ENCODE assay signal across 8 mouse cellular contexts in genomic region chr4:124703406-124703805, GRCm38 (mm10). TPM values are rescaled to one million over a fixed set of nuclear protein-coding genes. Genes with fewer than 3 reads are reported as not detected.
DNase-seq lines count a peak whose midpoint lies in the region; ATAC-seq and TF ChIP-seq lines count a peak whose summit lies in the region.

No protein-coding gene starts in this region.

- TF ChIP-seq POLR2A in lung, adult 2 months (IDR thresholded peaks at IDR 0.05; ENCODE audit: borderline replicate concordance, extremely low read depth, low read depth, low read length): no peak

- 28% methylated on average over 2 of the region's 2 CpGs for WGBS in lung, embryonic 16.5 days
- WGBS in lung, adult 2 months: 29% methylated on average over 2 of the region's 2 CpGs
- WGBS in embryonic facial prominence, embryonic 11.5 days: 23% methylated on average over 2 of the region's 2 CpGs

- H3K36me3 ChIP-seq in lung, embryonic 16.5 days (ENCODE audit: control insufficient read depth, insufficient read depth, low read length): no peaks in the 10 kb centered on the region; the same call in 1 of the 2 replicates
- H3K36me3 ChIP-seq in embryonic facial prominence, embryonic 11.5 days (replicated peaks; ENCODE audit: control insufficient read depth, insufficient read depth, low read depth, low read length): peaks cover 6% of the 10 kb centered on the region

- 0 out of 2 replicates have a peak, but pooled peaks cover 3% of the 10 kb centered on the region for H3K27me3 ChIP-seq in lung, embryonic 16.5 days (ENCODE audit: control insufficient read depth, insufficient read depth, low read depth, low read length)
- no peaks in the 10 kb centered on the region for H3K27me3 ChIP-seq in embryonic facial prominence, embryonic 11.5 days (ENCODE audit: control insufficient read depth, insufficient read depth, low read length)

- H3K4me2 ChIP-seq in lung, embryonic 16.5 days (ENCODE audit: low read depth, low read length): peak overlapping the region; percentile 35; the same call in 1 of the 2 replicates
- peak overlapping the region; percentile 21 for H3K4me2 ChIP-seq in embryonic facial prominence, embryonic 11.5 days (ENCODE audit: low read depth, low read length)

- H3K9ac ChIP-seq in lung, embryonic 16.5 days (ENCODE audit: low read length): peak overlapping the region; percentile 5; the same call in 1 of the 2 replicates
- H3K9ac ChIP-seq in embryonic facial prominence, embryonic 11.5 days (replicated peaks; ENCODE audit: low read length): peak overlapping the region; percentile 55

- peaks cover 41% of the 10 kb centered on the region for H3K4me1 ChIP-seq in lung, embryonic 16.5 days (replicated peaks; ENCODE audit: control insufficient read depth, insufficient read depth, low read length)
- H3K4me1 ChIP-seq in lung, adult 2 months (ENCODE audit: control insufficient read depth, insufficient read depth, low read length): peaks cover 27% of the 10 kb centered on the region
- H3K4me1 ChIP-seq in embryonic facial prominence, embryonic 11.5 days (ENCODE audit: control insufficient read depth, insufficient read depth, low read length): peaks cover 25% of the 10 kb centered on the region

- ATAC-seq in lung, embryonic 16.5 days (ENCODE audit: low read depth): no peak
- ATAC-seq in embryonic facial prominence, embryonic 11.5 days (replicated peaks; ENCODE audit: insufficient number of reproducible peaks, low FRiP score, low TSS enrichment, low read depth): no peak
- 0 out of 2 replicates have a peak, but pooled peaks have one; percentile 13 for ATAC-seq in megakaryocyte progenitor cell, adult 5-6 weeks (replicated peaks; ENCODE audit: poor library complexity)

- peak overlapping the region; percentile 94 for H3K27ac ChIP-seq in lung, embryonic 16.5 days (ENCODE audit: low read length)
- H3K27ac ChIP-seq in embryonic facial prominence, embryonic 11.5 days (replicated peaks; ENCODE audit: low read depth, low read length): peak overlapping the region; percentile 92

- TF ChIP-seq CTCF in lung, adult 2 months (IDR thresholded peaks at IDR 0.05; ENCODE audit: insufficient read depth, low read length): no peak

- 0 out of 2 replicates have a peak overlapping the region, but pooled peaks have one; percentile 7 for H3K4me3 ChIP-seq in lung, embryonic 16.5 days (ENCODE audit: low read length)
- H3K4me3 ChIP-seq in lung, adult 2 months (replicated peaks; ENCODE audit: extremely low read depth, low read depth, low read length): no peak overlapping the region
- no peak overlapping the region for H3K4me3 ChIP-seq in embryonic facial prominence, embryonic 11.5 days (ENCODE audit: low read depth, low read length)

- intact Hi-C loops in heart, postnatal 10 days (cut with DNase I): no loop called here

- no peaks in the 10 kb centered on the region for H3K9me3 ChIP-seq in lung, embryonic 16.5 days (ENCODE audit: control insufficient read depth, low read length)
- no peaks in the 10 kb centered on the region for H3K9me3 ChIP-seq in embryonic facial prominence, embryonic 11.5 days (replicated peaks; ENCODE audit: control insufficient read depth, low read length)

- no peak for DNase-seq in lung, adult 2 months
- no peak for DNase-seq in embryonic facial prominence, embryonic 11.5 days (ENCODE audit: low spot score)
- DNase-seq in heart, postnatal 10 days: peak; percentile 58 to 62
- no peak for DNase-seq in right cerebral cortex, adult 2 months (ENCODE audit: low spot score in 2 of 2)
- no peak for DNase-seq in c-Kit-positive CD71-positive TER-119-positive erythroid progenitor cells, embryonic 14.5 days (ENCODE audit: low spot score)
- no peak for DNase-seq in right cerebral cortex, postnatal 14 days

RNA-seq across cellular contexts. Expression of gene Fhl3, which starts 2.9 kb away (rescaled TPM):
- 6.6 and 8.0 TPM in 2 replicates for polyA plus RNA-seq in lung, embryonic 16.5 days (2015; fragmentation: Nextera tagmentation; extraction: Ambion mirVana)
- 15.1 and 36.7 TPM in 2 replicates for polyA plus RNA-seq in lung, adult 2 months (2012; rRNA removed)
- polyA plus RNA-seq in embryonic facial prominence, embryonic 11.5 days (2014; fragmentation: Nextera tagmentation; extraction: Ambion mirVana): 9.7 and 10.7 TPM in 2 replicates
- 10 to 100 TPM; 15.7 to 19.6 TPM for total RNA-seq in heart, postnatal 10 days (2021)
- 17.1 and 19.3 TPM in 2 replicates for total RNA-seq in megakaryocyte progenitor cell, adult 5-6 weeks (2015)
- total RNA-seq in megakaryocyte progenitor cell, adult 5-6 weeks (2017): 4.9 and 5.3 TPM in 2 replicates

RNA-seq across cellular contexts. Expression of gene Utp11, which starts 10.0 kb away (rescaled TPM):
- polyA plus RNA-seq in lung, embryonic 16.5 days (2015; fragmentation: Nextera tagmentation; extraction: Ambion mirVana): 52.9 and 59.5 TPM in 2 replicates
- 4.4 and 7.2 TPM in 2 replicates for polyA plus RNA-seq in lung, adult 2 months (2012; rRNA removed)
- polyA plus RNA-seq in embryonic facial prominence, embryonic 11.5 days (2014; fragmentation: Nextera tagmentation; extraction: Ambion mirVana): 77.1 and 90.3 TPM in 2 replicates
- total RNA-seq in heart, postnatal 10 days (2021): 10 to 100 TPM; 13.8 to 16.8 TPM
- total RNA-seq in megakaryocyte progenitor cell, adult 5-6 weeks (2015): 78.0 and 81.5 TPM in 2 replicates
- 70.8 and 93.1 TPM in 2 replicates for total RNA-seq in megakaryocyte progenitor cell, adult 5-6 weeks (2017)

RNA-seq across cellular contexts. Expression of gene Sf3a3, which starts 11.2 kb away (rescaled TPM):
- 122 and 134 TPM in 2 replicates for polyA plus RNA-seq in lung, embryonic 16.5 days (2015; fragmentation: Nextera tagmentation; extraction: Ambion mirVana)
- 8.1 and 11.5 TPM in 2 replicates for polyA plus RNA-seq in lung, adult 2 months (2012; rRNA removed)
- 236 and 240 TPM in 2 replicates for polyA plus RNA-seq in embryonic facial prominence, embryonic 11.5 days (2014; fragmentation: Nextera tagmentation; extraction: Ambion mirVana)
- total RNA-seq in heart, postnatal 10 days (2021): 10 to 100 TPM; 26.2 to 32.5 TPM
- 98.5 and 113 TPM in 2 replicates for total RNA-seq in megakaryocyte progenitor cell, adult 5-6 weeks (2015)
- 158 and 175 TPM in 2 replicates for total RNA-seq in megakaryocyte progenitor cell, adult 5-6 weeks (2017)

RNA-seq across cellular contexts. Expression of gene Inpp5b, which starts 38.2 kb away (rescaled TPM):
- polyA plus RNA-seq in lung, embryonic 16.5 days (2015; fragmentation: Nextera tagmentation; extraction: Ambion mirVana): 36.0 and 40.3 TPM in 2 replicates
- polyA plus RNA-seq in lung, adult 2 months (2012; rRNA removed): 62.1 and 93.3 TPM in 2 replicates
- polyA plus RNA-seq in embryonic facial prominence, embryonic 11.5 days (2014; fragmentation: Nextera tagmentation; extraction: Ambion mirVana): 26.2 and 28.2 TPM in 2 replicates
- total RNA-seq in heart, postnatal 10 days (2021): 10 to 100 TPM; 10.1 to 14.9 TPM
- total RNA-seq in megakaryocyte progenitor cell, adult 5-6 weeks (2015): 32.9 and 36.0 TPM in 2 replicates
- 28.6 and 31.4 TPM in 2 replicates for total RNA-seq in megakaryocyte progenitor cell, adult 5-6 weeks (2017)

RNA-seq across cellular contexts. Expression of gene Pou3f1, which starts 46.8 kb away (rescaled TPM):
- polyA plus RNA-seq in lung, embryonic 16.5 days (2015; fragmentation: Nextera tagmentation; extraction: Ambion mirVana): 0.06 and 0.13 TPM in 2 replicates
- 0.16 and 0.22 TPM in 2 replicates for polyA plus RNA-seq in lung, adult 2 months (2012; rRNA removed)
- polyA plus RNA-seq in embryonic facial prominence, embryonic 11.5 days (2014; fragmentation: Nextera tagmentation; extraction: Ambion mirVana): 2.1 and 3.4 TPM in 2 replicates
- total RNA-seq in heart, postnatal 10 days (2021): under 1 TPM; 0.12 to 0.26 TPM
- total RNA-seq in megakaryocyte progenitor cell, adult 5-6 weeks (2015): 0.05 TPM in 1 of 2 replicates, not detected in the other
- total RNA-seq in megakaryocyte progenitor cell, adult 5-6 weeks (2017): not detected in 2 replicates

Comparison
In these comparisons a context has a peak if more than half of its experiments do, and no peak if none do; other contexts are left out.
1. DNase-seq: peak in heart, postnatal 10 days (2 of 2); none in lung, adult 2 months (single experiment), embryonic facial prominence, embryonic 11.5 days (single experiment), right cerebral cortex, adult 2 months (0 of 2), c-Kit-positive CD71-positive TER-119-positive erythroid progenitor cells, embryonic 14.5 days (single experiment) and right cerebral cortex, postnatal 14 days (single experiment).